Mouse (Mus musculus): ENCODE data around the gene Cfdp1. TPM values are rescaled to one million over a fixed set of nuclear protein-coding genes. Genes with fewer than 3 reads are reported as not detected.
A peak's percentile ranks its signal among the peaks of the same experiment; 100 is the strongest.

Gene Cfdp1
- total RNA-seq, 1 experiment, result 190 TPM

GRCm38 (mm10) chr8:111892615-111893014 lies 38.5 kb upstream of the Cfdp1 start:
- TF ChIP-seq HCFC1 (IDR thresholded peaks at IDR 0.05; ENCODE audit: borderline replicate concordance, insufficient read depth, low read length) (no peak), CHD2 (IDR thresholded peaks at IDR 0.05; ENCODE audit: low read depth, low read length) (no peak), ZC3H11A (IDR thresholded peaks at IDR 0.05; ENCODE audit: borderline replicate concordance, low read depth, low read length) (no peak), MAFK (IDR thresholded peaks at IDR 0.05; ENCODE audit: insufficient read depth, low read depth, low read length) (peak; percentile 95), ZNF384 (IDR thresholded peaks at IDR 0.05; ENCODE audit: low read depth, low read length) (no peak)
- Histone ChIP-seq H3K4me3 (ENCODE audit: insufficient read depth in 1 of 2, low read depth in 1 of 2, low read length in 2 of 2, poor library complexity in 1 of 2, severe bottlenecking in 1 of 2) (peak overlapping the region in 1 of 2 experiments; percentile 0; a peak in 1 of 4 replicates), H3K9me3 (ENCODE audit: control insufficient read depth, insufficient read depth, low read depth, low read length) (no peaks in the 10 kb centered on the region), H3K27ac (ENCODE audit: insufficient read depth, low read depth, low read length, poor library complexity, severe bottlenecking) (peak overlapping the region; percentile 3; the same call in 1 of the 2 replicates), H3K36me3 (ENCODE audit: control insufficient read depth, insufficient read depth, low read length, poor library complexity, severe bottlenecking) (no peaks in the 10 kb centered on the region), H3K9ac (ENCODE audit: insufficient read depth, low read depth, low read length, poor library complexity, severe bottlenecking) (no peak overlapping the region; the same call in 1 of the 2 replicates), H3K4me1 (ENCODE audit: control insufficient read depth in 2 of 2, insufficient read depth in 2 of 2, low read length in 2 of 2, poor library complexity in 1 of 2) (peaks cover 11 to 14% of the 10 kb centered on the region in 2 experiments; a peak in 3 of 4 replicates)
- in situ Hi-C loops (cut with MboI; ENCODE audit: low sequenced_read_pairs in 2 of 2, unreplicated experiment in 2 of 2), result no loop called here
- DNase-seq (ENCODE audit: low read depth, low spot score), result no peak

- in situ Hi-C loops (cut with MboI; ENCODE audit: low sequenced_read_pairs in 2 of 2, unreplicated experiment in 2 of 2), result no loop called here
- DNase-seq (ENCODE audit: low read depth, low spot score), result no peak
- Histone ChIP-seq H3K9ac (ENCODE audit: insufficient read depth, low read depth, low read length, poor library complexity, severe bottlenecking) (no peak overlapping the region; the same call in 1 of the 2 replicates), H3K27ac (ENCODE audit: insufficient read depth, low read depth, low read length, poor library complexity, severe bottlenecking) (peak overlapping the region; percentile 3; the same call in 1 of the 2 replicates), H3K9me3 (ENCODE audit: control insufficient read depth, insufficient read depth, low read depth, low read length) (no peaks in the 10 kb centered on the region), H3K4me1 (ENCODE audit: control insufficient read depth in 2 of 2, insufficient read depth in 2 of 2, low read length in 2 of 2, poor library complexity in 1 of 2) (peaks cover 10 to 12% of the 10 kb centered on the region in 2 experiments; a peak in 3 of 4 replicates), H3K4me3 (ENCODE audit: insufficient read depth in 1 of 2, low read depth in 1 of 2, low read length in 2 of 2, poor library complexity in 1 of 2, severe bottlenecking in 1 of 2) (peak overlapping the region in 1 of 2 experiments; percentile 0; a peak in 1 of 4 replicates), H3K36me3 (ENCODE audit: control insufficient read depth, insufficient read depth, low read length, poor library complexity, severe bottlenecking) (no peaks in the 10 kb centered on the region)
- TF ChIP-seq ZNF384 (IDR thresholded peaks at IDR 0.05; ENCODE audit: low read depth, low read length) (no peak), CHD2 (IDR thresholded peaks at IDR 0.05; ENCODE audit: low read depth, low read length) (no peak), HCFC1 (IDR thresholded peaks at IDR 0.05; ENCODE audit: borderline replicate concordance, insufficient read depth, low read length) (no peak), MAFK (IDR thresholded peaks at IDR 0.05; ENCODE audit: insufficient read depth, low read depth, low read length) (no peak), ZC3H11A (IDR thresholded peaks at IDR 0.05; ENCODE audit: borderline replicate concordance, low read depth, low read length) (no peak)
Measured at GRCm38 (mm10) chr8:111891983-111892382, 37.9 kb upstream of the Cfdp1 start.

- Histone ChIP-seq H3K36me3 (ENCODE audit: control insufficient read depth, insufficient read depth, low read length, poor library complexity, severe bottlenecking) (no peaks in the 10 kb centered on the region), H3K9ac (ENCODE audit: insufficient read depth, low read depth, low read length, poor library complexity, severe bottlenecking) (peak overlapping the region; percentile 34), H3K4me3 (ENCODE audit: insufficient read depth in 1 of 2, low read depth in 1 of 2, low read length in 2 of 2, poor library complexity in 1 of 2, severe bottlenecking in 1 of 2) (peak overlapping the region in 1 of 2 experiments; percentile 61; a peak in 2 of 4 replicates), H3K27ac (ENCODE audit: insufficient read depth, low read depth, low read length, poor library complexity, severe bottlenecking) (peak overlapping the region; percentile 35; the same call in 1 of the 2 replicates), H3K4me1 (ENCODE audit: control insufficient read depth in 2 of 2, insufficient read depth in 2 of 2, low read length in 2 of 2, poor library complexity in 1 of 2) (peaks cover 9 to 11% of the 10 kb centered on the region in 2 experiments; a peak in 3 of 4 replicates), H3K9me3 (ENCODE audit: control insufficient read depth, insufficient read depth, low read depth, low read length) (no peaks in the 10 kb centered on the region)
- in situ Hi-C loops (cut with MboI; ENCODE audit: low sequenced_read_pairs in 2 of 2, unreplicated experiment in 2 of 2), result no loop called here
- TF ChIP-seq CHD2 (IDR thresholded peaks at IDR 0.05; ENCODE audit: low read depth, low read length) (no peak), HCFC1 (IDR thresholded peaks at IDR 0.05; ENCODE audit: borderline replicate concordance, insufficient read depth, low read length) (no peak), MAFK (IDR thresholded peaks at IDR 0.05; ENCODE audit: insufficient read depth, low read depth, low read length) (no peak), ZNF384 (IDR thresholded peaks at IDR 0.05; ENCODE audit: low read depth, low read length) (no peak), ZC3H11A (IDR thresholded peaks at IDR 0.05; ENCODE audit: borderline replicate concordance, low read depth, low read length) (no peak)
- DNase-seq (ENCODE audit: low read depth, low spot score), result no peak
Measured at GRCm38 (mm10) chr8:111890911-111891303, 36.8 kb upstream of the Cfdp1 start.

- no peak for TF ChIP-seq MAFK (IDR thresholded peaks at IDR 0.05; ENCODE audit: insufficient read depth, low read depth, low read length)
- Histone ChIP-seq H3K9ac (ENCODE audit: insufficient read depth, low read depth, low read length, poor library complexity, severe bottlenecking) (peak overlapping the region; percentile 34), H3K4me1 (ENCODE audit: control insufficient read depth in 2 of 2, insufficient read depth in 2 of 2, low read length in 2 of 2, poor library complexity in 1 of 2) (peaks cover 9 to 11% of the 10 kb centered on the region in 2 experiments; a peak in 3 of 4 replicates), H3K9me3 (ENCODE audit: control insufficient read depth, insufficient read depth, low read depth, low read length) (no peaks in the 10 kb centered on the region), H3K27ac (ENCODE audit: insufficient read depth, low read depth, low read length, poor library complexity, severe bottlenecking) (no peak overlapping the region), H3K4me3 (ENCODE audit: insufficient read depth in 1 of 2, low read depth in 1 of 2, low read length in 2 of 2, poor library complexity in 1 of 2, severe bottlenecking in 1 of 2) (peak overlapping the region; percentile 50 to 61; a peak in 3 of 4 replicates), H3K36me3 (ENCODE audit: control insufficient read depth, insufficient read depth, low read length, poor library complexity, severe bottlenecking) (no peaks in the 10 kb centered on the region)
- in situ Hi-C loops (cut with MboI; ENCODE audit: low sequenced_read_pairs in 2 of 2, unreplicated experiment in 2 of 2), result no loop called here
- no peak for DNase-seq (ENCODE audit: low read depth, low spot score)
Measured at GRCm38 (mm10) chr8:111889931-111890910, 36.1 kb upstream of the Cfdp1 start.
